Mouse (Mus musculus): ENCODE results near the gene Kank2.

GRCm38 (mm10) chr9:21754003-21754402, 44.5 kb downstream of the Kank2 start:
- TF ChIP-seq CTCF (IDR thresholded peaks at IDR 0.05) (peak; percentile 16; the same call in 1 of the 2 replicates), EP300 (IDR thresholded peaks at IDR 0.05) (peak; percentile 38; the same call in 1 of the 2 replicates)
